Mouse (Mus musculus) intestine, embryonic 16.5 days (tissue): ENCODE data around the gene Cdc6. TPM values are rescaled to one million over a fixed set of nuclear protein-coding genes. Genes with fewer than 3 reads are reported as not detected.

Experiments
- polyA plus RNA-seq: library from polyadenylated mRNA; unstranded; fragments of >200 nt; fragmentation: Nextera tagmentation; extraction: Ambion mirVana; gene quantifications from 2 replicates; pipeline ENCODE4 v1.2.1, GENCODE M21; 2015

Cdc6 gene
- polyA plus RNA-seq, 1 experiment from 2014 or later, result 23.0 TPM

Other genes with a start within 250 kb of the Cdc6 start
- 0.06 TPM in 1 of 2 replicates, not detected in the other for gene Gsdma, start 243.4 kb upstream of the Cdc6 start, polyA plus RNA-seq
- 169 and 181 TPM in 2 replicates for gene Psmd3, start 225.2 kb upstream of the Cdc6 start, polyA plus RNA-seq
- 0.10 TPM in 1 of 2 replicates, not detected in the other for gene Csf3, start 206.5 kb upstream of the Cdc6 start, polyA plus RNA-seq
- 36.8 and 38.5 TPM in 2 replicates for gene Med24, start 178.4 kb upstream of the Cdc6 start, polyA plus RNA-seq
- 41.5 and 42.0 TPM in 2 replicates for gene Thra, start 167.2 kb upstream of the Cdc6 start, polyA plus RNA-seq
- gene Nr1d1, start 132.5 kb upstream of the Cdc6 start, polyA plus RNA-seq, result 2.3 and 2.7 TPM in 2 replicates
- 13.5 and 14.5 TPM in 2 replicates for gene Msl1, start 112.3 kb upstream of the Cdc6 start, polyA plus RNA-seq
- 23.1 and 24.3 TPM in 2 replicates for gene Casc3, start 102.9 kb upstream of the Cdc6 start, polyA plus RNA-seq
- 0.67 and 1.1 TPM in 2 replicates for gene Rapgefl1, start 71.0 kb upstream of the Cdc6 start, polyA plus RNA-seq
- 3.4 and 3.5 TPM in 2 replicates for gene Wipf2, start 44.2 kb upstream of the Cdc6 start, polyA plus RNA-seq
- 28.2 and 31.2 TPM in 2 replicates for gene Rara, start 20.0 kb downstream of the Cdc6 start, polyA plus RNA-seq
- 0.17 TPM in 1 of 2 replicates, not detected in the other for gene Gjd3, start 75.2 kb downstream of the Cdc6 start, polyA plus RNA-seq
- 132 and 149 TPM in 2 replicates for gene Top2a, start 116.4 kb downstream of the Cdc6 start, polyA plus RNA-seq
- 345 and 352 TPM in 2 replicates for gene Igfbp4, start 133.4 kb downstream of the Cdc6 start, polyA plus RNA-seq
- gene Tns4, start 181.5 kb downstream of the Cdc6 start, polyA plus RNA-seq, result 0.65 and 1.3 TPM in 2 replicates
- 0.36 and 0.64 TPM in 2 replicates for gene Ccr7, start 247.3 kb downstream of the Cdc6 start, polyA plus RNA-seq